Mouse (Mus musculus): ENCODE measurements around the gene Olfr575. TPM values are rescaled to one million over a fixed set of nuclear protein-coding genes. Genes with fewer than 3 reads are reported as not detected.

Gene Olfr575
- polyA plus RNA-seq, 1 experiment from 2014 or later: not detected

GRCm38 (mm10) chr7:102942475-102942874 is 16.1 kb downstream of the Olfr575 start, which contains the start of gene Olfr573-ps1:
TSS of gene Olfr573-ps1 (minus strand) at chr7:102942575.
- Histone ChIP-seq H3K9me3 (ENCODE audit: control insufficient read depth, low read length) (no peaks in the 10 kb centered on the region), H3K4me3 (ENCODE audit: low read depth, low read length) (no peak within 1 kb of the TSS), H3K4me1 (ENCODE audit: control insufficient read depth, insufficient read depth, low read length) (no peaks in the 10 kb centered on the region), H3K27me3 (replicated peaks; ENCODE audit: control insufficient read depth, insufficient read depth, low read length) (no peaks in the 10 kb centered on the region), H3K27ac (replicated peaks; ENCODE audit: low read depth, low read length) (no peak within 1 kb of the TSS), H3K4me2 (ENCODE audit: low read depth, low read length) (no peak within 1 kb of the TSS), H3K9ac (ENCODE audit: low read depth, low read length) (no peak within 1 kb of the TSS), H3K36me3 (ENCODE audit: control insufficient read depth, insufficient read depth, low read length) (no peaks in the 10 kb centered on the region)
- ATAC-seq (ENCODE audit: low read depth) (no peak), DNase-seq (ENCODE audit: low spot score) (no peak)
- WGBS: 87% methylated on average over 2 of the region's 2 CpGs

- Histone ChIP-seq H3K4me1 (ENCODE audit: control insufficient read depth, insufficient read depth, low read length) (no peaks in the 10 kb centered on the region), H3K36me3 (ENCODE audit: control insufficient read depth, insufficient read depth, low read length) (no peaks in the 10 kb centered on the region), H3K27ac (replicated peaks; ENCODE audit: low read depth, low read length) (no peak overlapping the region), H3K9me3 (ENCODE audit: control insufficient read depth, low read length) (no peaks in the 10 kb centered on the region), H3K9ac (ENCODE audit: low read depth, low read length) (no peak overlapping the region), H3K4me3 (ENCODE audit: low read depth, low read length) (no peak overlapping the region), H3K27me3 (replicated peaks; ENCODE audit: control insufficient read depth, insufficient read depth, low read length) (no peaks in the 10 kb centered on the region), H3K4me2 (ENCODE audit: low read depth, low read length) (no peak overlapping the region)
- no peak for DNase-seq (ENCODE audit: low spot score)
- 71% methylated on average over 3 of the region's 3 CpGs for WGBS
- ATAC-seq (ENCODE audit: low read depth): no peak
These were observed 31.5 kb downstream of the Olfr575 start for GRCm38 (mm10) chr7:102927105-102927504.

- Histone ChIP-seq H3K27me3 (replicated peaks; ENCODE audit: control insufficient read depth, insufficient read depth, low read length) (no peaks in the 10 kb centered on the region), H3K27ac (replicated peaks; ENCODE audit: low read depth, low read length) (no peak within 1 kb of the TSS), H3K9ac (ENCODE audit: low read depth, low read length) (no peak within 1 kb of the TSS), H3K9me3 (ENCODE audit: control insufficient read depth, low read length) (no peaks in the 10 kb centered on the region), H3K4me3 (ENCODE audit: low read depth, low read length) (no peak within 1 kb of the TSS), H3K36me3 (ENCODE audit: control insufficient read depth, insufficient read depth, low read length) (no peaks in the 10 kb centered on the region), H3K4me2 (ENCODE audit: low read depth, low read length) (no peak within 1 kb of the TSS), H3K4me1 (ENCODE audit: control insufficient read depth, insufficient read depth, low read length) (no peaks in the 10 kb centered on the region)
- ATAC-seq (ENCODE audit: low read depth): no peak
- no peak for DNase-seq (ENCODE audit: low spot score)
- 47% methylated on average over 1 of the region's 1 CpGs for WGBS
These were observed 34.5 kb downstream of the Olfr575 start, which contains the start of gene Olfr572 for GRCm38 (mm10) chr7:102924109-102924508. TSS of gene Olfr572 (plus strand) at chr7:102924409.

- DNase-seq (ENCODE audit: low spot score): peak; percentile 65
- ATAC-seq (ENCODE audit: low read depth): no peak
- Histone ChIP-seq H3K9me3 (ENCODE audit: control insufficient read depth, low read length) (no peaks in the 10 kb centered on the region), H3K4me3 (ENCODE audit: low read depth, low read length) (no peak overlapping the region), H3K27me3 (replicated peaks; ENCODE audit: control insufficient read depth, insufficient read depth, low read length) (no peaks in the 10 kb centered on the region), H3K27ac (replicated peaks; ENCODE audit: low read depth, low read length) (no peak overlapping the region), H3K4me1 (ENCODE audit: control insufficient read depth, insufficient read depth, low read length) (no peaks in the 10 kb centered on the region), H3K36me3 (ENCODE audit: control insufficient read depth, insufficient read depth, low read length) (no peaks in the 10 kb centered on the region), H3K4me2 (ENCODE audit: low read depth, low read length) (no peak overlapping the region), H3K9ac (ENCODE audit: low read depth, low read length) (no peak overlapping the region)
- WGBS: 21% methylated on average over 1 of the region's 1 CpGs
These were observed 38.9 kb downstream of the Olfr575 start for GRCm38 (mm10) chr7:102919632-102920031.

GRCm38 (mm10) chr7:102917032-102917875 is 41.3 kb downstream of the Olfr575 start, which contains the start of gene Olfr571:
TSS of gene Olfr571 (minus strand) at chr7:102917536.
- Histone ChIP-seq H3K9ac (ENCODE audit: low read depth, low read length) (no peak within 1 kb of the TSS), H3K27me3 (replicated peaks; ENCODE audit: control insufficient read depth, insufficient read depth, low read length) (no peaks in the 10 kb centered on the region), H3K9me3 (ENCODE audit: control insufficient read depth, low read length) (no peaks in the 10 kb centered on the region), H3K36me3 (ENCODE audit: control insufficient read depth, insufficient read depth, low read length) (no peaks in the 10 kb centered on the region), H3K4me1 (ENCODE audit: control insufficient read depth, insufficient read depth, low read length) (no peaks in the 10 kb centered on the region), H3K4me2 (ENCODE audit: low read depth, low read length) (no peak within 1 kb of the TSS), H3K27ac (replicated peaks; ENCODE audit: low read depth, low read length) (no peak within 1 kb of the TSS), H3K4me3 (ENCODE audit: low read depth, low read length) (no peak within 1 kb of the TSS)
- DNase-seq (ENCODE audit: low spot score): no peak
- WGBS: 58% methylated on average over 4 of the region's 4 CpGs
- ATAC-seq (ENCODE audit: low read depth): no peak

- Histone ChIP-seq H3K4me2 (ENCODE audit: low read depth, low read length) (no peak overlapping the region), H3K36me3 (ENCODE audit: control insufficient read depth, insufficient read depth, low read length) (no peaks in the 10 kb centered on the region), H3K4me3 (ENCODE audit: low read depth, low read length) (no peak overlapping the region), H3K27ac (replicated peaks; ENCODE audit: low read depth, low read length) (no peak overlapping the region), H3K9me3 (ENCODE audit: control insufficient read depth, low read length) (no peaks in the 10 kb centered on the region), H3K4me1 (ENCODE audit: control insufficient read depth, insufficient read depth, low read length) (no peaks in the 10 kb centered on the region), H3K27me3 (replicated peaks; ENCODE audit: control insufficient read depth, insufficient read depth, low read length) (no peaks in the 10 kb centered on the region), H3K9ac (ENCODE audit: low read depth, low read length) (no peak overlapping the region)
- no peak for ATAC-seq (ENCODE audit: low read depth)
- 54% methylated on average over 5 of the region's 5 CpGs for WGBS
- no peak for DNase-seq (ENCODE audit: low spot score)
These were observed 42.2 kb downstream of the Olfr575 start for GRCm38 (mm10) chr7:102916405-102916804.

GRCm38 (mm10) chr7:102915261-102915660 is 43.3 kb downstream of the Olfr575 start:
- no peaks in the 10 kb centered on the region for H3K36me3 ChIP-seq (ENCODE audit: control insufficient read depth, insufficient read depth, low read length)
- 29% methylated on average over 1 of the region's 1 CpGs for WGBS
- H3K4me1 ChIP-seq (ENCODE audit: control insufficient read depth, insufficient read depth, low read length): no peaks in the 10 kb centered on the region
- H3K9ac ChIP-seq (ENCODE audit: low read depth, low read length): no peak overlapping the region
- no peak for ATAC-seq (ENCODE audit: low read depth)
- DNase-seq (ENCODE audit: low spot score): no peak
- no peak overlapping the region for H3K4me2 ChIP-seq (ENCODE audit: low read depth, low read length)
- H3K4me3 ChIP-seq (ENCODE audit: low read depth, low read length): no peak overlapping the region
- H3K9me3 ChIP-seq (ENCODE audit: control insufficient read depth, low read length): no peaks in the 10 kb centered on the region
- H3K27ac ChIP-seq (replicated peaks; ENCODE audit: low read depth, low read length): no peak overlapping the region
- H3K27me3 ChIP-seq (replicated peaks; ENCODE audit: control insufficient read depth, insufficient read depth, low read length): no peaks in the 10 kb centered on the region
